Mouse (Mus musculus): ENCODE data around the gene Klrb1c. TPM values are rescaled to one million over a fixed set of nuclear protein-coding genes. Genes with fewer than 3 reads are reported as not detected.

Klrb1c gene
- polyA plus RNA-seq (2021; fragmentation: Nextera tagmentation): not detected in 2 replicates
- long read RNA-seq, experiment 1: 0 reads
- long read RNA-seq, experiment 2: 0 reads

DNA sequence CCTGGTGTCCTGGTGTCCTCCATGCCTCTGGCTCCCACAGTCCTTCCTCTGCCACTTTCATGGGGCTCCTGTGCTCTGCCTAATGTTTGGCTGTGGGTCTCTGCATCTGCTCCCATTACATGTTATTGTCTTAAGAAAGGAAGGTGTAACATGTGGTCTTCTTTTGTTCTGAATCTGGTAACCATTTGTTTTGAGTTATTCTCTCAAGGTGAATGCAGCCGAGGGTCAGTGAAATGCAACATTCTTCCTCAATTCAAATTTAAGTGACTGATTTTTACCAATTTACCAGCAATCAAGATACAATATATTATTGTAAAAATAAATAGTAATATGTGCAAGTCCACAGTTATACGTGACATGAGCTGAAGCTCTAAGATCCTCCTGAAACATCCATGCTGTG, at the start of gene Klrb1c:
Gene Klrb1c (minus strand): TSS at position 101 of the 400 bp plus-strand sequence.

DNA sequence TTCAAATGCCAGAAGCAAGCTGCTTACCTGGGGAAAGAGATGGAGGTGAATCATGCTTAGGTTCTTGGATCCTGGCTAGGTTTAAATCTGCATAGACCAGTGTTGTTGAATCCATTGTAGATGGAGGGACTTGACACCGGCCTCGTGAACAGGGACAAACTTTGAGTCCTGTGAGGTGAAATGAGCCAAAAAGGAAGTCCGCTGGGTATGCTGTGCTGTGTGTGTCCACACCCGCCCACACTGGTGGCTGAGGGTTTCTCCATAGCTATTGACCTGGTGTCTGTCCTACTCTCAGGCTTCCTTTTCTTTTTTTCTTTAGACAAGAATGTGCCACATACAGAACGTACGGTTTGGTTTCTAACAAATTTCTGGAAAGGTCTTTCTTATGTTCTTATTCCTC, 37.1 kb upstream of the Klrb1c start, which contains the start of the genes Gm44511 and Klrb1b:
Gene Gm44511 (minus strand): TSS at position 184 of the 400 bp plus-strand sequence.
Gene Klrb1b (minus strand): TSS at position 200 of the 400 bp plus-strand sequence.

Other genes with a start within 250 kb of the Klrb1c start
- gene A2ml1, start 207.6 kb downstream of the Klrb1c start, polyA plus RNA-seq (2021; fragmentation: Nextera tagmentation): 42.6 and 55.8 TPM in 2 replicates
- gene Klrb1a, start 165.7 kb downstream of the Klrb1c start, polyA plus RNA-seq (2021; fragmentation: Nextera tagmentation): not detected in 2 replicates
- gene Clec2h, start 126.8 kb downstream of the Klrb1c start, polyA plus RNA-seq (2021; fragmentation: Nextera tagmentation): not detected in 2 replicates
- gene Klrb1, start 66.2 kb downstream of the Klrb1c start, polyA plus RNA-seq (2021; fragmentation: Nextera tagmentation): not detected in 2 replicates
- not detected in 2 replicates for gene Gm44511, start 37.1 kb upstream of the Klrb1c start, polyA plus RNA-seq (2021; fragmentation: Nextera tagmentation)
- not detected in 2 replicates for gene Klrb1b, start 37.1 kb upstream of the Klrb1c start, polyA plus RNA-seq (2021; fragmentation: Nextera tagmentation)
- not detected in 2 replicates for gene Clec2i, start 98.4 kb upstream of the Klrb1c start, polyA plus RNA-seq (2021; fragmentation: Nextera tagmentation)
- gene BC035044, start 101.9 kb upstream of the Klrb1c start, polyA plus RNA-seq (2021; fragmentation: Nextera tagmentation): 0.88 and 1.4 TPM in 2 replicates
- gene Clec2g, start 145.2 kb upstream of the Klrb1c start, polyA plus RNA-seq (2021; fragmentation: Nextera tagmentation): not detected in 2 replicates

Measured in layer of hippocampus, adult 6 months (tissue).